ENCODE assay signal across 13 mouse cellular contexts in the genomic region with DNA sequence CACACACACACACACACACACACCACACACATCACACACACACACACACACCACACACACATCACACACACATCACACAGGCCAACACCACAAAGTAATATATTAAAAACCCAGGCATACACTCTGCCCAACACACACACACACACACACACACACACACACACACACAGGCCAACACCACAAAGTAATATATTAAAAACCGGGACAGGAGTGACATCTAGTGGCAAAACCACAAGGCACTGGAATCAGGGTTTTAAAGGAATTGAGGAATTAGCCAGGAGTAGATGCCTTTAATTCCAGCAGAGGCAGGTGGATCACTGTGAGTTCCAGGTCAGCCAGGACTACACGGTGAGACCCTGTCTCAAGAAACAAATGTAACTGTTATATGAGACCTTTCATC. TPM values are rescaled to one million over a fixed set of nuclear protein-coding genes. Genes with fewer than 3 reads are reported as not detected.
DNase-seq lines count a peak whose midpoint lies in the region; ATAC-seq and TF ChIP-seq lines count a peak whose summit lies in the region.
"Had no signal": no experiment of that assay in that cellular context is flagged by ENCODE, and none has a peak within 500 bp of the region (broad histone marks: within the 10 kb centered on the region; RNA-seq: fewer than 3 reads in every experiment).

No protein-coding gene starts in this region.

- no peaks in the 10 kb centered on the region for H3K27me3 ChIP-seq in intestine, postnatal 0 days (replicated peaks; ENCODE audit: control insufficient read depth, insufficient read depth, low read length)
- H3K27me3 ChIP-seq in intestine, embryonic 15.5 days (replicated peaks), result no peaks in the 10 kb centered on the region
- no peaks in the 10 kb centered on the region for H3K27me3 ChIP-seq in embryonic facial prominence, embryonic 14.5 days (replicated peaks; ENCODE audit: control insufficient read depth, insufficient read depth, low read length)
- H3K27me3 ChIP-seq: liver, embryonic 15.5 days had no signal

- peak; percentile 61 for TF ChIP-seq CTCF in intestine, postnatal 0 days (IDR thresholded peaks at IDR 0.05; ENCODE audit: low read depth)

- H3K4me1 ChIP-seq in intestine, postnatal 0 days (replicated peaks; ENCODE audit: control insufficient read depth, insufficient read depth, low read length), result no peaks in the 10 kb centered on the region
- no peaks in the 10 kb centered on the region for H3K4me1 ChIP-seq in intestine, embryonic 15.5 days (replicated peaks)
- no peaks in the 10 kb centered on the region for H3K4me1 ChIP-seq in embryonic facial prominence, embryonic 14.5 days (ENCODE audit: control insufficient read depth, insufficient read depth, low read length)
- H3K4me1 ChIP-seq: liver, embryonic 15.5 days had no signal

- H3K4me2 ChIP-seq in intestine, postnatal 0 days (replicated peaks; ENCODE audit: low read depth), result no peak overlapping the region
- no peak overlapping the region for H3K4me2 ChIP-seq in intestine, embryonic 15.5 days (replicated peaks)
- H3K4me2 ChIP-seq in embryonic facial prominence, embryonic 14.5 days (ENCODE audit: low read depth, low read length), result no peak overlapping the region
- H3K4me2 ChIP-seq: liver, embryonic 15.5 days had no signal

- DNase-seq in adrenal gland, postnatal 10 days, result peak; percentile 12
- no peak for DNase-seq in adrenal gland, postnatal 4 days (ENCODE audit: low spot score in 2 of 2)
- peak; percentile 53 for DNase-seq in 3T3-L1 (ENCODE audit: low read depth, low spot score)
- DNase-seq in embryonic facial prominence, embryonic 14.5 days (ENCODE audit: low spot score), result peak; percentile 17
- no peak for DNase-seq in ovary, adult 18-20 months (ENCODE audit: low spot score)
- DNase-seq in right cerebral cortex, postnatal 36 days (ENCODE audit: low spot score in 2 of 2), result no peak
- DNase-seq: B cell, adult 2 months had no signal

- WGBS in intestine, postnatal 0 days, result 16% methylated on average over 2 of the region's 2 CpGs
- WGBS in intestine, embryonic 15.5 days, result 28% methylated on average over 2 of the region's 2 CpGs
- WGBS in embryonic facial prominence, embryonic 14.5 days, result 19% methylated on average over 2 of the region's 2 CpGs

- ATAC-seq in intestine, postnatal 0 days, result no peak
- ATAC-seq in intestine, embryonic 15.5 days, result no peak
- no peak for ATAC-seq in embryonic facial prominence, embryonic 14.5 days (ENCODE audit: low read depth)

- no peak overlapping the region for H3K9ac ChIP-seq in intestine, postnatal 0 days (ENCODE audit: low read depth, low read length)
- no peak overlapping the region for H3K9ac ChIP-seq in intestine, embryonic 15.5 days
- H3K9ac ChIP-seq in embryonic facial prominence, embryonic 14.5 days (ENCODE audit: low read depth, low read length), result no peak overlapping the region
- H3K9ac ChIP-seq: liver, embryonic 15.5 days had no signal

- no peak overlapping the region for H3K4me3 ChIP-seq in intestine, postnatal 0 days (ENCODE audit: low read depth, low read length)
- no peak overlapping the region for H3K4me3 ChIP-seq in intestine, embryonic 15.5 days (replicated peaks)
- H3K4me3 ChIP-seq in embryonic facial prominence, embryonic 14.5 days (ENCODE audit: low read depth, low read length), result no peak overlapping the region
- H3K4me3 ChIP-seq: liver, embryonic 15.5 days had no signal

- H3K27ac ChIP-seq in intestine, postnatal 0 days (ENCODE audit: low read depth, low read length), result no peak overlapping the region
- no peak overlapping the region for H3K27ac ChIP-seq in intestine, embryonic 15.5 days
- no peak overlapping the region for H3K27ac ChIP-seq in embryonic facial prominence, embryonic 14.5 days (replicated peaks; ENCODE audit: low read depth, low read length)
- H3K27ac ChIP-seq: liver, embryonic 15.5 days had no signal

- H3K36me3 ChIP-seq in intestine, postnatal 0 days (ENCODE audit: control insufficient read depth, insufficient read depth), result peaks cover 14% of the 10 kb centered on the region
- peaks cover 6% of the 10 kb centered on the region; the same call in 1 of the 2 replicates for H3K36me3 ChIP-seq in intestine, embryonic 15.5 days
- H3K36me3 ChIP-seq in embryonic facial prominence, embryonic 14.5 days (ENCODE audit: control insufficient read depth, insufficient read depth, low read length), result peaks cover 16% of the 10 kb centered on the region

- H3K9me3 ChIP-seq in intestine, postnatal 0 days (ENCODE audit: control insufficient read depth), result no peaks in the 10 kb centered on the region
- H3K9me3 ChIP-seq in intestine, embryonic 15.5 days, result no peaks in the 10 kb centered on the region
- no peaks in the 10 kb centered on the region for H3K9me3 ChIP-seq in embryonic facial prominence, embryonic 14.5 days (ENCODE audit: control insufficient read depth, low read length)
- H3K9me3 ChIP-seq: liver, embryonic 15.5 days had no signal

RNA-seq across cellular contexts. Expression of a gene that starts 26.5 kb away (rescaled TPM):
- total RNA-seq in adrenal gland, postnatal 10 days (2021), result not detected
- not detected for total RNA-seq in adrenal gland, postnatal 4 days (2021)
- not detected in 2 replicates for polyA plus RNA-seq in intestine, postnatal 0 days (2015; fragmentation: Nextera tagmentation; extraction: Ambion mirVana)
- not detected in 2 replicates for polyA plus RNA-seq in intestine, embryonic 15.5 days (2015; fragmentation: Nextera tagmentation; extraction: Ambion mirVana)
- 0.08 TPM in 1 of 2 replicates, not detected in the other for polyA plus RNA-seq in embryonic facial prominence, embryonic 14.5 days (2014; fragmentation: Nextera tagmentation; extraction: Ambion mirVana)
- polyA plus RNA-seq: intestine, embryonic 14.5 days; liver, embryonic 15.5 days; neural tube, embryonic 14.5 days; testis, adult 2 months had no signal

RNA-seq across cellular contexts. Expression of a gene that starts 30.6 kb away (rescaled TPM):
- total RNA-seq in adrenal gland, postnatal 10 days (2021), result 10 to 100 TPM; 63.0 to 85.4 TPM
- total RNA-seq in adrenal gland, postnatal 4 days (2021), result 10 to 100 TPM; 64.9 to 66.5 TPM
- polyA plus RNA-seq in intestine, postnatal 0 days (2015; fragmentation: Nextera tagmentation; extraction: Ambion mirVana), result 37.7 and 40.2 TPM in 2 replicates
- polyA plus RNA-seq in intestine, embryonic 15.5 days (2015; fragmentation: Nextera tagmentation; extraction: Ambion mirVana), result 40.9 and 41.2 TPM in 2 replicates
- 43.5 and 46.5 TPM in 2 replicates for polyA plus RNA-seq in embryonic facial prominence, embryonic 14.5 days (2014; fragmentation: Nextera tagmentation; extraction: Ambion mirVana)

RNA-seq across cellular contexts. Expression of a gene that starts 30.8 kb away (rescaled TPM):
- 10 to 100 TPM; 19.0 to 25.4 TPM for total RNA-seq in adrenal gland, postnatal 10 days (2021)
- total RNA-seq in adrenal gland, postnatal 4 days (2021), result 10 to 100 TPM; 35.6 to 36.1 TPM
- polyA plus RNA-seq in intestine, postnatal 0 days (2015; fragmentation: Nextera tagmentation; extraction: Ambion mirVana), result 27.3 and 28.2 TPM in 2 replicates
- 25.7 and 26.3 TPM in 2 replicates for polyA plus RNA-seq in intestine, embryonic 15.5 days (2015; fragmentation: Nextera tagmentation; extraction: Ambion mirVana)
- 23.4 and 23.6 TPM in 2 replicates for polyA plus RNA-seq in embryonic facial prominence, embryonic 14.5 days (2014; fragmentation: Nextera tagmentation; extraction: Ambion mirVana)

Comparison
In these comparisons a context has a peak if more than half of its experiments do, and no peak if none do; other contexts are left out.
1. DNase-seq: peak in adrenal gland, postnatal 10 days (single experiment), 3T3-L1 (single experiment) and embryonic facial prominence, embryonic 14.5 days (single experiment); none in adrenal gland, postnatal 4 days (0 of 2), ovary, adult 18-20 months (single experiment) and right cerebral cortex, postnatal 36 days (0 of 2).